Mouse (Mus musculus) common myeloid progenitor, adult 5-6 weeks (primary cell): ENCODE results near the gene Lingo4. TPM values are rescaled to one million over a fixed set of nuclear protein-coding genes. Genes with fewer than 3 reads are reported as not detected.
A peak's percentile ranks its signal among the peaks of the same experiment; 100 is the strongest.

Source experiments
- ATAC-seq: replicated peaks from 2 replicates; pipeline ENCODE4 v1.8.0; 2016; ENCODE audit warnings: low read depth, mild to moderate bottlenecking, moderate TSS enrichment, inconsistent platforms; ENCODE audit not compliant: poor library complexity, severe bottlenecking
- total RNA-seq: library from RNA; stranded (forward); fragments of 200-1000, 187-1606 nt; gene quantifications from 2 replicates; pipeline ENCODE4 v1.2.3, GENCODE M21; 2017

Lingo4 gene
- total RNA-seq: not detected in 2 replicates

- no peak for ATAC-seq
Observed at GRCm38 (mm10) chr3:94398217-94398616, at the start of gene Lingo4. Gene Lingo4, plus strand, starts transcription at chr3:94398517.

DNA sequence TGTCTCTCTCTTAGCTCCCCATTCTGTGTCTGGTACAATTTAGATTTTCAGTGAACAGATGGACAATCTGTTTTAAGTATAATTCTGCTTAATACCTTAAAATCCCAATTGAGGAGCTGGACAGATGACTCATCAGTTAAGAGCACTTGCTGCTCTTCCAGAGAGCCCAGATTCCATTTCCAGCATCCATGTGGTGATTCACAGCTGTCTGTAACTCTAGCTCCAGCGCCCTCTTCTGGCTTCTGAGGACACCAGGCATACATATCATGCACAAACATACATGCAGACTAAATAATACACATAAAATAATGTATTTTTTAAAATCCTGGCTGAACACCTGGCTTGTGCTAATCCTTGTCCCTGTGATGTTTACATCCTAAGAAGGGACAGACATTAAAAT lies 37.5 kb upstream of the Lingo4 start:
- ATAC-seq: no peak

GRCm38 (mm10) chr3:94362138-94362537 lies 36.2 kb upstream of the Lingo4 start, which contains the start of gene C2cd4d:
Gene C2cd4d, plus strand, starts transcription at chr3:94362438.
- no peak for ATAC-seq

DNA sequence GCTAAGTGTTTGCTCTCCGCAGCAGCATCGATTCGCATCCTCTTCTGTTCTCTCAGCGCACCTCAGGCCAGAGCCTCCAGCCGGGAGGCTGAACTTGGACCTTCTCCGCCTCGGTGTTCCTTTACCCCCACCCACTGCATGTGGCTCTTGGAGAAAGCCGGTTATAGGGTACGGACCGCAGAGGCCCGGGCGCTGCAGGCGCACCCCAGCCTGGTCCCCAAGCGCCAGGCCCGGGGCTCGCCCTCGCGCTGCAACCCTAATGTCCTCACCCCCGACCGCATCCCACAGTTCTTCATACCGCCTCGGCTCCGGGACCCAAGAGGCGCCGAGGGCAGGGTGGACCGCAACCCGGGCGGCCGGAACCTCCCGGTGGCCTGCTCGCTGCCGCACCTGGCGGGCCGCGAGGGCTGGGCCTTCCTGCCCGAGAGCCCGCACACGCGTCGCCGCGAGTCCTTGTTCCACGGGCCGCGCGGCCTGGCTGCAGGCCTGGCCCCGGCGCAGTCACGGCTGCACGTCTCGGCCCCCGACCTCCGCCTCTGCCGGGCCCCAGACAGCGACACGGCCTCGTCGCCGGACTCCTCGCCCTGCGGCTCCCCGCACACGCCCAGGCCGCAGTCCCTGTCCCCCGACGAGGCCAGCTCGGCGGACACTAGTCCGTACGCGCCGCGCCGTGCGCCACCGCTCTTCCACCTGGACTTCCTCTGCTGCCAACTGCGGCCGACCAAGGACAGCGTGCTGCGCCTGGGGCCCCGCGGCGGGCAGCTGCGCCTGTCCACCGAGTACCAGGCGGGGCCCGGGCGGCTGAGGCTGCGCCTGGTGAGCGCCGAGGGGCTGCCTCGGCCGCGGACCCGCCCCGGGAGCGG lies 34.8 kb upstream of the Lingo4 start:
- ATAC-seq: peak; percentile 16; the same call in 1 of the 2 replicates

GRCm38 (mm10) chr3:94364154-94364526 lies 34.2 kb upstream of the Lingo4 start:
- no peak for ATAC-seq

GRCm38 (mm10) chr3:94366761-94367160 lies 31.6 kb upstream of the Lingo4 start:
- ATAC-seq: peak; percentile 90

DNA sequence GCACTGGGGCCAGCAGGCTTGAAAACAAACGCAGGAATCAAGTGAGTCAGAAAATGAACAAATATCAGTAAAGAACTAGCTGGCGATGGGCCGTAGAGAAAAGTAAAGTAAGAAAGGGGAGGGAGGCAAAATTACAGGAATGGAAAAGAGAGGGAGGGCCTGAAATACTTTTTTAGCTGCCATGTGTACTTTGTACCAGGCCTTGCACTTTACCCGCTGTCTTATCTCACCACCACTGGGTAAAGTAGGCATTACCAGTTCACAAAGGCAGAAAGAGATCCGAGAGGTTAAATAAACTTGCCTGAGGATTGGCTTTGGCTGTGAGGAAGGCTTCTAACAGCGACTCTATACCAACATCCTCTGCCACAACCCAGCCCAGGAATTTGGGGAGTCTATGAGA lies 30.8 kb upstream of the Lingo4 start:
- no peak for ATAC-seq

- no peak for ATAC-seq
Observed at GRCm38 (mm10) chr3:94368631-94369030, 29.7 kb upstream of the Lingo4 start.

- no peak; the same call in 1 of the 2 replicates for ATAC-seq
Observed at GRCm38 (mm10) chr3:94369709-94370108, 28.6 kb upstream of the Lingo4 start.

DNA sequence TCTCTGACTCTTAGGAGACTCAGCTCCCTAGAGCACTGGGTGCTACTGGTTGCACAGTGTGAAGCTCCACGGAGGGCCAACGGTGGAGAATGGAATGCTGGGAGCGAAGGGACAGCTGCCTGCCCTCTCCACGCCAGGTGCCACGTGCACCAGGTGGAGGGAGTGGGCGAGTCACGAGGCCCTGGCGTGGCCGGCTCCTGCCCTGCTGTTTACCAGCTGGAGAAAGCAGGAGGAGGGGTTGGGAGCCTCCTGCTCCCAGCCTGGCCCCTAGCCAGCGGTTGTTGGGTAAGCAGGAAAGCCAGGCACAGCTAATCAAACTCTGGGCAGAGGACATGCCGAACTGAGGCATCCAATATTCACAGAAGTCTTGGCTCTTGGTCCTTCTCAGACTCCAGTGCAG lies 26.7 kb upstream of the Lingo4 start:
- no peak for ATAC-seq

DNA sequence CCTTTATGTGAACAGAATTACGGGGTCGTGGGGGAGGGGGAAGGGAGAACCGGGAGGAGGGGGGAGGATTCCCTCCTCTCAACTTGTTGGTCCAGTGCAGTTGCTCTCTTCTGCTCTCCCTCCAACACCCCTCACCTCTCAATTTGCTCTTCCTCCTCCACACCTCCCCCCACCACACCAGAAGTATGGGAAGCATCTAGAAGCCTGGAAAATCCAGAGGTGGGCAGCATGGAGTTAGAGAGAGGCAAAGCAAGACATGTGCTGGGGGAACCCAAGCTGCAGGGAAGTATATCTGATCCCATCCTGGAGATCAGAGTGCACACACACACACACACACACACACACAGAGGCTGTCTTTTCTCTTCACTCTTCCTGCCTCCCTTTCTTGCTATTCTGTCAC lies 26.3 kb upstream of the Lingo4 start:
- no peak for ATAC-seq

DNA sequence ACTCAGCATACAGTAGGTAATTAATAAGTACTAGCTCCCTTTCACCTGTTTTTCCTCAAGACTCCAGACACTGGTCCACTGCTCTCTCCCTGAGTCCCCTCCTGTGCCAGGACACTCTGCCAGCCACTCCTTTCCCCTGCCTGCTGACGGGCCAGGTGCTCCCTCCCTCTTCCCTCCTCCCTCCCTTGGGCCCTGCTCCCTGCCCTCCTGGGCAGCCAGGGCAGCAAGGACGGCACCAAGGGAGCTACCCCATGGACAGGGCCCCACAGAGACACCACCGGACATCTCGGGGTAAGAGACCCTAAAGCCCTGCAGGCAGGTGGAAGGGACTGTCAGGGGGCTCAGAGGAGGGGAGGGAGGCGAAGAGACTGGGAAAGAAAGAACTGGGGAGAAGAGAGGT lies 25.7 kb upstream of the Lingo4 start, which contains the start of gene Rorc:
TSS of gene Rorc (plus strand) at position 154 of the 400 bp plus-strand sequence.
- ATAC-seq: no peak

GRCm38 (mm10) chr3:94373090-94373489 lies 25.2 kb upstream of the Lingo4 start:
- no peak for ATAC-seq

DNA sequence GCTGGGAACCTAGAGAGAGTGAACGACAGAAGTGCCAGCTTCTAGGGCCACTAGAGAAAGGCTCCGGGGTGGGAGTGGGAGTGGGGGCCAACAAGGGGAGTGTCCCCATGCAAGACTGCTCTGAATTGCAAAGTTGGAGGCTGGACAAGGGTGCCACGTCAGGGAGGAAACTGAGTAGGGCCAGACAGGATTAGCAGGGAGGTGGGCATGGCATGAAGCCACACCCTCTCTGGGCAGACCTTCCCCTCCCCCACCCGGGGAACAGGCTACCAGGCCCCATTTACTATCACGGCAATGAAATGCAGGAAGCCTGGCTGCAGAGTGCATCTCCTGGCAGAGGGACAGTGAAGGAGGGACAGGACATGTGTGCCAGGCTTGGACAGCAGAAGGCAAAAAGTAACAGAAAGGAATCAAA lies 24.7 kb upstream of the Lingo4 start:
- ATAC-seq: 0 out of 2 replicates have a peak, but pooled peaks have one; percentile 12

DNA sequence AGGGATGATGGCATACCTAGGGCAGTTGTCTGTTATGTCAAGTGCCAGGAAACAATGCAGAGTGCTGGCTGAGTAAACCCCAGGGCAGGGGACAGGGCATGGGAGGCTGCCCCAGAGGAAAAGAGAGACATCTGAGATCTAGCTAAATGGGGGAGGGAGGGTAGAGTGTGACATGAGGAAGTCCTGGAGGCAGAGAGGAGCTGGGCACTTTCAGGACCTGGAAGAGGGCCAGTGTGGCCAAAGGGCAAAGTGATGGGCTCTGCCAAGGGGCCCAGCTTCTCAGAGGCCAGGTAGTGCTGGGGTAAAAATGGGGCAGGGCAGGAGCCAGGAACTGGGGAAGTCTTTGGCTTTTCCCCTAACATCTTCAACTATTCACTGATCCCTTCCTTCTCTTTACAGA lies 23.7 kb upstream of the Lingo4 start:
- 0 out of 2 replicates have a peak, but pooled peaks have one; percentile 13 for ATAC-seq

- ATAC-seq: peak; percentile 76
Observed at GRCm38 (mm10) chr3:94375146-94375545, 23.2 kb upstream of the Lingo4 start.

DNA sequence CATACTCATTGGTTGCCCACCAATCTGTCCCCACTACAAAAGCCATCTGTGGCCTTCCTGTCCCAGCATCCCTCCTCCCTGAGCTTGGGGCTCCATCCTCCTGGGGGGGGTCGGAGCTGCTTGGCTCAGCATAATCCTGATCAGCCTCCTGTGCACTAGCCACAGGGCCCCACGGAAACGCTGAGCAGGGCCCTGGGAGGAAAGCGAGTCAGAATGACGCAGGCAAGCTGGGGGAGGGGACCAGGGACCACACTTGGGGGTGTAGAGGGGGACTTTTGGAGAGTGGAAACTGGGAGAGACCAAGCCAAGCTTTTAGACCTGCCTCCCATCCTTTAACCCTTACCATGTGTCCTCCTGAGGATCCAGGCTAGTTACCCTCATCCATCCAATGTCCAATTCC lies 22.5 kb upstream of the Lingo4 start:
- no peak for ATAC-seq

DNA sequence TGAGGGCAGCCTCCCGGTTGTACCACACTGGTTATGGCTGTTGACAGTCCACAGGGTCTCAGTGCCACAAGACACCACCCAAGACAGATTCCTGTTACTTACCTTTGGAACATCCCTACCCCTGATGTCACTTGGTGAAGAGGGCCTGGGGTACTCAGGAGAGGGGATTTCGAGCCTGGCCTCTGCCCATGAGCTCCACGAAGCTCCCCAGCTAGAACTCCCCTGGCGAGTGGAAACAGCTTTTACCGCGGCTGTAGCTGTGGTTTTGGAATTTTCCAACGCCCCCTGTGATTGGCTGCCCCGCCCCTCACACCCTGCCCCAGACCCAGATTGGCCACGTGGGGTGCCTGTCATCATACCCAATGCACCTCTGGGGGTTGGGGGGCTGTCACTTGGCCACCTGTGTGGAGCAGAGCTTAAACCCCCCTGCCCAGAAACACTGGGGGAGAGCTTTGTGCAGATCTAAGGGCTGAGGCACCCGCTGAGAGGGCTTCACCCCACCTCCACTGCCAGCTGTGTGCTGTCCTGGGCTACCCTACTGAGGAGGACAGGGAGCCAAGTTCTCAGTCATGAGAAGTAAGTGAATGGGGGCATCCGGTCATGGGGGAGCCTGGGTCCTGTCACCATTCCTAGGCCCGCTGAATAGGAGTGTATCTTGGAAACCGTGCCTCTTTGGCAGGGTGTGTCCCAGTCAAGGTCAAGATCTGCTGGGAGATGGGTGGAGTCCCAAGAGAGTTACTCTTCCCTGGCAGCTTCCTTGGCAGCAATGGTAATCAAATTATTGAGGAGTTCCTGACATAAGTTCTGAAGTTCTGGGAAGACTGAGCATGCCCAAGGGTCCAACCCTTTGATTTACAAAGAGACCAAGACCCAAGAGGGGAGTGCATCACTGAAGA lies 21.0 kb upstream of the Lingo4 start:
- no peak for ATAC-seq

- no peak for ATAC-seq
Observed at GRCm38 (mm10) chr3:94379831-94380510, 18.3 kb upstream of the Lingo4 start.

DNA sequence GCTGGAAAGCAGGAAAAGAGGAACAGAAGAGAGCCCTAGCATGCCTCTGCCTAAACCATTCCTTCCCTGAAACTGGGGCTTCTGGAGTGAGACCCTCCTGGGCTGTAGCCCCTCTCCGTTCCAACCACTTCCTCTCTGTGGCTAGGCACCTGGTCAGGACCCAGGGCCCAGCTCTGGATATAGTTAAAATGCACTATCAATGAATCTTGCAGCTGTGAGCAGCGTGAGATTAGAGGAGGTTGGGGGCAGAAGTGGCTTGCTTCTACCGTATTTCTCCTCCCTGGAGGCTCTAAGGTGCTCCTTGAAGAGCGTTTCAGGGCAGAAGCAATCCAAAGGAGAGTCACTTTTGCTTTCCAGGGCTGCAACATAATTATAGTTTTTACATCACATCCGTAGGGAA lies 16.0 kb upstream of the Lingo4 start:
- peak; percentile 43 for ATAC-seq
